Mouse (Mus musculus): Measurements from ENCODE around the gene Hivep2. TPM values are rescaled to one million over a fixed set of nuclear protein-coding genes. Genes with fewer than 3 reads are reported as not detected.

Gene Hivep2
- polyA plus RNA-seq, 1 experiment from 2014 or later = 4.7 TPM

- H3K4me2 ChIP-seq (ENCODE audit: low read depth, low read length) = no peak overlapping the region
- peaks cover 9% of the 10 kb centered on the region for H3K36me3 ChIP-seq (ENCODE audit: control insufficient read depth, insufficient read depth, low read length)
- ATAC-seq (ENCODE audit: low read depth) = no peak
- H3K27me3 ChIP-seq (ENCODE audit: control insufficient read depth, insufficient read depth, low read depth, low read length) = no peaks in the 10 kb centered on the region
- H3K27ac ChIP-seq (ENCODE audit: low read length) = no peak overlapping the region
- no peaks in the 10 kb centered on the region for H3K4me1 ChIP-seq (replicated peaks; ENCODE audit: control insufficient read depth, insufficient read depth, low read length)
- no peaks in the 10 kb centered on the region for H3K9me3 ChIP-seq (ENCODE audit: control insufficient read depth, low read length)
- H3K4me3 ChIP-seq (ENCODE audit: low read length) = no peak overlapping the region
- no peak overlapping the region for H3K9ac ChIP-seq (ENCODE audit: low read length)
Measured at GRCm38 (mm10) chr10:14132937-14133336, 167.1 kb downstream of the Hivep2 start.

- no peak overlapping the region for H3K27ac ChIP-seq (ENCODE audit: low read length)
Measured at GRCm38 (mm10) chr10:14138663-14139062, 172.8 kb downstream of the Hivep2 start.

GRCm38 (mm10) chr10:14144840-14145239 is 179.0 kb downstream of the Hivep2 start:
- no peak overlapping the region for H3K9ac ChIP-seq (ENCODE audit: low read length)
- no peak overlapping the region for H3K4me3 ChIP-seq (ENCODE audit: low read length)
- H3K27me3 ChIP-seq (ENCODE audit: control insufficient read depth, insufficient read depth, low read depth, low read length) = no peaks in the 10 kb centered on the region
- H3K4me2 ChIP-seq (ENCODE audit: low read depth, low read length) = no peak overlapping the region
- no peak for ATAC-seq (ENCODE audit: low read depth)
- H3K27ac ChIP-seq (ENCODE audit: low read length) = no peak overlapping the region
- no peaks in the 10 kb centered on the region for H3K4me1 ChIP-seq (replicated peaks; ENCODE audit: control insufficient read depth, insufficient read depth, low read length)
- no peaks in the 10 kb centered on the region for H3K9me3 ChIP-seq (ENCODE audit: control insufficient read depth, low read length)
- H3K36me3 ChIP-seq (ENCODE audit: control insufficient read depth, insufficient read depth, low read length) = peaks cover 21% of the 10 kb centered on the region
- WGBS = 74% methylated on average over 3 of the region's 3 CpGs

More at GRCm38 (mm10) chr10:14138663-14139062, 172.8 kb downstream of the Hivep2 start:
- no peak for ATAC-seq (ENCODE audit: low read depth)
- Histone ChIP-seq H3K27me3 (ENCODE audit: control insufficient read depth, insufficient read depth, low read depth, low read length) (no peaks in the 10 kb centered on the region), H3K4me1 (replicated peaks; ENCODE audit: control insufficient read depth, insufficient read depth, low read length) (no peaks in the 10 kb centered on the region), H3K4me2 (ENCODE audit: low read depth, low read length) (no peak overlapping the region), H3K4me3 (ENCODE audit: low read length) (no peak overlapping the region), H3K9me3 (ENCODE audit: control insufficient read depth, low read length) (no peaks in the 10 kb centered on the region), H3K9ac (ENCODE audit: low read length) (no peak overlapping the region), H3K36me3 (ENCODE audit: control insufficient read depth, insufficient read depth, low read length) (peaks cover 10% of the 10 kb centered on the region; the same call in 1 of the 2 replicates)
- WGBS = 81% methylated on average over 3 of the region's 3 CpGs

GRCm38 (mm10) chr10:14164829-14165228 is 199.0 kb downstream of the Hivep2 start:
- Histone ChIP-seq H3K27ac (ENCODE audit: low read length) (no peak overlapping the region), H3K9ac (ENCODE audit: low read length) (no peak overlapping the region), H3K9me3 (ENCODE audit: control insufficient read depth, low read length) (no peaks in the 10 kb centered on the region), H3K4me2 (ENCODE audit: low read depth, low read length) (no peak overlapping the region), H3K4me1 (replicated peaks; ENCODE audit: control insufficient read depth, insufficient read depth, low read length) (no peaks in the 10 kb centered on the region; the same call in 1 of the 2 replicates), H3K4me3 (ENCODE audit: low read length) (no peak overlapping the region), H3K27me3 (ENCODE audit: control insufficient read depth, insufficient read depth, low read depth, low read length) (no peaks in the 10 kb centered on the region), H3K36me3 (ENCODE audit: control insufficient read depth, insufficient read depth, low read length) (no peaks in the 10 kb centered on the region)
- WGBS = 52% methylated on average over 7 of the region's 7 CpGs
- ATAC-seq (ENCODE audit: low read depth) = no peak

- no peaks in the 10 kb centered on the region for H3K27me3 ChIP-seq (ENCODE audit: control insufficient read depth, insufficient read depth, low read depth, low read length)
- H3K27ac ChIP-seq (ENCODE audit: low read length) = peak overlapping the region; percentile 1; the same call in 1 of the 2 replicates
- peak; percentile 59; the same call in 1 of the 2 replicates for ATAC-seq (ENCODE audit: low read depth)
- H3K4me3 ChIP-seq (ENCODE audit: low read length) = no peak overlapping the region
- no peak overlapping the region for H3K9ac ChIP-seq (ENCODE audit: low read length)
- H3K4me1 ChIP-seq (replicated peaks; ENCODE audit: control insufficient read depth, insufficient read depth, low read length) = no peaks in the 10 kb centered on the region; the same call in 1 of the 2 replicates
- no peaks in the 10 kb centered on the region for H3K36me3 ChIP-seq (ENCODE audit: control insufficient read depth, insufficient read depth, low read length)
- no peaks in the 10 kb centered on the region for H3K9me3 ChIP-seq (ENCODE audit: control insufficient read depth, low read length)
- whole genome bisulfite sequencing = 35% methylated on average over 6 of the region's 6 CpGs
- H3K4me2 ChIP-seq (ENCODE audit: low read depth, low read length) = no peak overlapping the region
Measured at GRCm38 (mm10) chr10:14168197-14168844, 202.4 kb downstream of the Hivep2 start.

- Histone ChIP-seq H3K4me2 (ENCODE audit: low read depth, low read length) (no peak overlapping the region), H3K4me1 (replicated peaks; ENCODE audit: control insufficient read depth, insufficient read depth, low read length) (no peaks in the 10 kb centered on the region; the same call in 1 of the 2 replicates), H3K9me3 (ENCODE audit: control insufficient read depth, low read length) (no peaks in the 10 kb centered on the region), H3K4me3 (ENCODE audit: low read length) (no peak overlapping the region), H3K36me3 (ENCODE audit: control insufficient read depth, insufficient read depth, low read length) (no peaks in the 10 kb centered on the region), H3K27ac (ENCODE audit: low read length) (no peak overlapping the region; the same call in 1 of the 2 replicates), H3K27me3 (ENCODE audit: control insufficient read depth, insufficient read depth, low read depth, low read length) (no peaks in the 10 kb centered on the region), H3K9ac (ENCODE audit: low read length) (no peak overlapping the region)
- 26% methylated on average over 5 of the region's 5 CpGs for WGBS
- ATAC-seq (ENCODE audit: low read depth) = peak; percentile 43; the same call in 1 of the 2 replicates
Measured at GRCm38 (mm10) chr10:14168869-14169566, 203.1 kb downstream of the Hivep2 start.

- Histone ChIP-seq H3K4me2 (ENCODE audit: low read depth, low read length) (no peak overlapping the region), H3K9me3 (ENCODE audit: control insufficient read depth, low read length) (no peaks in the 10 kb centered on the region), H3K27ac (ENCODE audit: low read length) (no peak overlapping the region), H3K36me3 (ENCODE audit: control insufficient read depth, insufficient read depth, low read length) (no peaks in the 10 kb centered on the region), H3K4me1 (replicated peaks; ENCODE audit: control insufficient read depth, insufficient read depth, low read length) (no peaks in the 10 kb centered on the region), H3K4me3 (ENCODE audit: low read length) (no peak overlapping the region), H3K9ac (ENCODE audit: low read length) (no peak overlapping the region), H3K27me3 (ENCODE audit: control insufficient read depth, insufficient read depth, low read depth, low read length) (no peaks in the 10 kb centered on the region)
- ATAC-seq (ENCODE audit: low read depth) = no peak
- WGBS = 65% methylated on average over 4 of the region's 4 CpGs
Measured at GRCm38 (mm10) chr10:14174124-14174523, 208.2 kb downstream of the Hivep2 start.

GRCm38 (mm10) chr10:14179424-14180339 is 213.8 kb downstream of the Hivep2 start:
- 75% methylated on average over 19 of the region's 19 CpGs for WGBS

More at GRCm38 (mm10) chr10:14179424-14180339, 213.8 kb downstream of the Hivep2 start:
- H3K4me2 ChIP-seq (ENCODE audit: low read depth, low read length) = no peak overlapping the region
- no peak overlapping the region for H3K27ac ChIP-seq (ENCODE audit: low read length)
- H3K27me3 ChIP-seq (ENCODE audit: control insufficient read depth, insufficient read depth, low read depth, low read length) = no peaks in the 10 kb centered on the region
- H3K9me3 ChIP-seq (ENCODE audit: control insufficient read depth, low read length) = no peaks in the 10 kb centered on the region
- H3K9ac ChIP-seq (ENCODE audit: low read length) = no peak overlapping the region
- no peaks in the 10 kb centered on the region for H3K36me3 ChIP-seq (ENCODE audit: control insufficient read depth, insufficient read depth, low read length)
- no peaks in the 10 kb centered on the region for H3K4me1 ChIP-seq (replicated peaks; ENCODE audit: control insufficient read depth, insufficient read depth, low read length)
- ATAC-seq (ENCODE audit: low read depth) = no peak
- no peak overlapping the region for H3K4me3 ChIP-seq (ENCODE audit: low read length)

Measured in lung, embryonic 16.5 days (tissue).